Mouse (Mus musculus) erythroblast, embryonic 14.5 days (primary cell): ENCODE measurements around the gene Doc2a. TPM values are rescaled to one million over a fixed set of nuclear protein-coding genes. Genes with fewer than 3 reads are reported as not detected.

Source experiments
- H3K27me3 ChIP-seq: 2 replicates; pipeline ENCODE4 v1.6.1; 2012; ENCODE audit warnings: inconsistent platforms; ENCODE audit not compliant: control insufficient read depth
- H3K36me3 ChIP-seq: 2 replicates; pipeline ENCODE4 v1.6.1; 2012; ENCODE audit warnings: mild to moderate bottlenecking, inconsistent platforms; ENCODE audit not compliant: control insufficient read depth
- H3K4me1 ChIP-seq: 2 replicates; pipeline ENCODE4 v1.6.1; 2012; ENCODE audit warnings: inconsistent platforms; ENCODE audit not compliant: control insufficient read depth
- H3K4me3 ChIP-seq: replicated peaks from 2 replicates; pipeline ENCODE3; 2012; ENCODE audit warnings: moderate library complexity, mild to moderate bottlenecking, inconsistent platforms
- H3K9me3 ChIP-seq: 2 replicates; pipeline ENCODE4 v1.6.1; 2012; ENCODE audit warnings: low read length, inconsistent platforms, mixed read lengths; ENCODE audit not compliant: control insufficient read depth
- GATA1 ChIP-seq: IDR thresholded peaks from 2 replicates; pipeline ENCODE4 v1.6.1; 2012; ENCODE audit warnings: low read length, inconsistent platforms, mixed read lengths
- TAL1 ChIP-seq: IDR thresholded peaks from 3 replicates; pipeline ENCODE4 v1.6.1; 2012; ENCODE audit warnings: low read length, inconsistent platforms, mixed read lengths
- polyA plus RNA-seq: library from polyadenylated mRNA; stranded (reverse); fragments of >175 nt; gene quantifications from 2 replicates; pipeline ENCODE4 v1.2.3, GENCODE M21; 2012

Gene Doc2a
- not detected in 2 replicates for polyA plus RNA-seq

- Histone ChIP-seq H3K36me3 (peaks cover 10% of the 10 kb centered on the region), H3K27me3 (peaks cover 66% of the 10 kb centered on the region), H3K9me3 (peaks cover 8% of the 10 kb centered on the region; the same call in 1 of the 2 replicates), H3K4me1 (peaks cover 2% of the 10 kb centered on the region), H3K4me3 (peak within 1 kb of the TSS; percentile 15)
- no peak for TF ChIP-seq TAL1
- TF ChIP-seq GATA1, result no peak
Observed at GRCm38 (mm10) chr7:126847116-126847420, at the start of gene Doc2a. Doc2a (plus strand) TSS chr7:126847416.

GRCm38 (mm10) chr7:126798127-126799049, 48.8 kb upstream of the Doc2a start:
- H3K4me1 ChIP-seq, result peaks cover 86% of the 10 kb centered on the region
- H3K36me3 ChIP-seq, result peaks cover 40% of the 10 kb centered on the region
- peak overlapping the region; percentile 90 for H3K4me3 ChIP-seq
- TF ChIP-seq TAL1, result no peak
- no peak; the same call in 1 of the 2 replicates for TF ChIP-seq GATA1
- no peaks in the 10 kb centered on the region for H3K9me3 ChIP-seq
- no peaks in the 10 kb centered on the region for H3K27me3 ChIP-seq

GRCm38 (mm10) chr7:126799050-126799467, 48.2 kb upstream of the Doc2a start:
- TF ChIP-seq GATA1, result peak; percentile 49; the same call in 1 of the 2 replicates
- TF ChIP-seq TAL1, result no peak

GRCm38 (mm10) chr7:126799468-126800268, 47.5 kb upstream of the Doc2a start:
- H3K36me3 ChIP-seq, result peaks cover 43% of the 10 kb centered on the region
- peaks cover 76% of the 10 kb centered on the region for H3K4me1 ChIP-seq

More at GRCm38 (mm10) chr7:126799050-126799467, 48.2 kb upstream of the Doc2a start:
- Histone ChIP-seq H3K9me3 (no peaks in the 10 kb centered on the region), H3K4me3 (peak overlapping the region; percentile 90), H3K36me3 (peaks cover 44% of the 10 kb centered on the region), H3K4me1 (peaks cover 82% of the 10 kb centered on the region), H3K27me3 (no peaks in the 10 kb centered on the region)

GRCm38 (mm10) chr7:126800269-126801056, 46.8 kb upstream of the Doc2a start:
- TF ChIP-seq GATA1 (no peak), TAL1 (no peak)
- Histone ChIP-seq H3K36me3 (peaks cover 39% of the 10 kb centered on the region), H3K4me1 (peaks cover 70% of the 10 kb centered on the region), H3K4me3 (peak overlapping the region; percentile 90), H3K9me3 (no peaks in the 10 kb centered on the region), H3K27me3 (no peaks in the 10 kb centered on the region)

More at GRCm38 (mm10) chr7:126799468-126800268, 47.5 kb upstream of the Doc2a start:
- no peaks in the 10 kb centered on the region for H3K27me3 ChIP-seq
- H3K4me3 ChIP-seq, result peak overlapping the region; percentile 90
- no peaks in the 10 kb centered on the region for H3K9me3 ChIP-seq
- no peak for TF ChIP-seq TAL1
- no peak for TF ChIP-seq GATA1

- H3K4me3 ChIP-seq, result no peak overlapping the region
- H3K4me1 ChIP-seq, result peaks cover 64% of the 10 kb centered on the region
- H3K9me3 ChIP-seq, result no peaks in the 10 kb centered on the region
- peaks cover 33% of the 10 kb centered on the region for H3K36me3 ChIP-seq
- TF ChIP-seq GATA1, result no peak
- H3K27me3 ChIP-seq, result no peaks in the 10 kb centered on the region
Observed at GRCm38 (mm10) chr7:126801057-126801422, 46.2 kb upstream of the Doc2a start.

GRCm38 (mm10) chr7:126802134-126802889, 44.9 kb upstream of the Doc2a start:
- Histone ChIP-seq H3K36me3 (peaks cover 21% of the 10 kb centered on the region), H3K4me3 (no peak overlapping the region), H3K27me3 (no peaks in the 10 kb centered on the region), H3K9me3 (no peaks in the 10 kb centered on the region), H3K4me1 (peaks cover 55% of the 10 kb centered on the region)
- TF ChIP-seq TAL1, result no peak
- no peak for TF ChIP-seq GATA1

GRCm38 (mm10) chr7:126803181-126803580, 44.0 kb upstream of the Doc2a start:
- Histone ChIP-seq H3K4me1 (peaks cover 55% of the 10 kb centered on the region), H3K36me3 (peaks cover 21% of the 10 kb centered on the region), H3K4me3 (no peak overlapping the region), H3K9me3 (no peaks in the 10 kb centered on the region), H3K27me3 (no peaks in the 10 kb centered on the region)
- TF ChIP-seq GATA1 (no peak), TAL1 (no peak)
